Mouse (Mus musculus): ENCODE measurements around the gene Mr1. TPM values are rescaled to one million over a fixed set of nuclear protein-coding genes. Genes with fewer than 3 reads are reported as not detected.

The Mr1 gene
- total RNA-seq (2014; rRNA removed), result 3.2 and 6.3 TPM in 2 replicates
- polyA plus RNA-seq (2012; rRNA removed), result 1.1 and 1.6 TPM in 2 replicates

GRCm38 (mm10) chr1:155146572-155146980 lies at the start of gene Mr1:
TSS of gene Mr1 (minus strand) at chr1:155146814.
- DNase-seq (ENCODE audit: extremely low read depth, low read depth, low spot score), result peak; percentile 77
- no peak for TF ChIP-seq CTCF (IDR thresholded peaks at IDR 0.05; ENCODE audit: low read depth, low read length)
- no peak for TF ChIP-seq POLR2A (IDR thresholded peaks at IDR 0.05; ENCODE audit: extremely low read depth, insufficient read depth, low read length)
- H3K79me2 ChIP-seq (ENCODE audit: control insufficient read depth, insufficient read depth, low read length), result no peaks in the 10 kb centered on the region; the same call in 1 of the 2 replicates
- H3K27ac ChIP-seq (replicated peaks; ENCODE audit: insufficient read depth, low read depth, low read length), result peak within 1 kb of the TSS; percentile 65
- no peaks in the 10 kb centered on the region for H3K27me3 ChIP-seq (ENCODE audit: control insufficient read depth, insufficient read depth, low read length)
- peak within 1 kb of the TSS; percentile 76 for H3K4me3 ChIP-seq (ENCODE audit: insufficient read depth, low read depth, low read length)
- peak within 1 kb of the TSS; percentile 73 for H3K9ac ChIP-seq (ENCODE audit: low read depth, low read length)
- WGBS, result 25% methylated on average over 8 of the region's 8 CpGs
- no peaks in the 10 kb centered on the region; the same call in 1 of the 2 replicates for H3K4me1 ChIP-seq (ENCODE audit: control insufficient read depth, insufficient read depth, low read length)
- H3K36me3 ChIP-seq (ENCODE audit: control insufficient read depth, insufficient read depth, low read length), result no peaks in the 10 kb centered on the region

GRCm38 (mm10) chr1:155192805-155193368 lies 46.3 kb upstream of the Mr1 start:
- Histone ChIP-seq H3K9ac (ENCODE audit: low read depth, low read length) (no peak overlapping the region), H3K4me3 (ENCODE audit: insufficient read depth, low read depth, low read length) (no peak overlapping the region), H3K27me3 (ENCODE audit: control insufficient read depth, insufficient read depth, low read length) (no peaks in the 10 kb centered on the region), H3K36me3 (ENCODE audit: control insufficient read depth, insufficient read depth, low read length) (peaks cover 12% of the 10 kb centered on the region), H3K27ac (replicated peaks; ENCODE audit: insufficient read depth, low read depth, low read length) (no peak overlapping the region), H3K4me1 (ENCODE audit: control insufficient read depth, insufficient read depth, low read length) (no peaks in the 10 kb centered on the region), H3K79me2 (ENCODE audit: control insufficient read depth, insufficient read depth, low read length) (no peaks in the 10 kb centered on the region)
- 90% methylated on average over 15 of the region's 15 CpGs for whole genome bisulfite sequencing
- TF ChIP-seq CTCF (IDR thresholded peaks at IDR 0.05; ENCODE audit: low read depth, low read length) (no peak), POLR2A (IDR thresholded peaks at IDR 0.05; ENCODE audit: extremely low read depth, insufficient read depth, low read length) (no peak)
- no peak for DNase-seq (ENCODE audit: extremely low read depth, low read depth, low spot score)

GRCm38 (mm10) chr1:155191671-155192070 lies 45.1 kb upstream of the Mr1 start:
- Histone ChIP-seq H3K4me1 (ENCODE audit: control insufficient read depth, insufficient read depth, low read length) (no peaks in the 10 kb centered on the region), H3K9ac (ENCODE audit: low read depth, low read length) (no peak overlapping the region), H3K36me3 (ENCODE audit: control insufficient read depth, insufficient read depth, low read length) (peaks cover 16% of the 10 kb centered on the region), H3K79me2 (ENCODE audit: control insufficient read depth, insufficient read depth, low read length) (no peaks in the 10 kb centered on the region), H3K27ac (replicated peaks; ENCODE audit: insufficient read depth, low read depth, low read length) (no peak overlapping the region), H3K27me3 (ENCODE audit: control insufficient read depth, insufficient read depth, low read length) (no peaks in the 10 kb centered on the region), H3K4me3 (ENCODE audit: insufficient read depth, low read depth, low read length) (no peak overlapping the region)
- DNase-seq (ENCODE audit: extremely low read depth, low read depth, low spot score), result no peak
- TF ChIP-seq CTCF (IDR thresholded peaks at IDR 0.05; ENCODE audit: low read depth, low read length), result no peak
- no peak for TF ChIP-seq POLR2A (IDR thresholded peaks at IDR 0.05; ENCODE audit: extremely low read depth, insufficient read depth, low read length)
- 86% methylated on average over 2 of the region's 2 CpGs for WGBS

- DNase-seq (ENCODE audit: extremely low read depth, low read depth, low spot score), result no peak
- Histone ChIP-seq H3K36me3 (ENCODE audit: control insufficient read depth, insufficient read depth, low read length) (peaks cover 19% of the 10 kb centered on the region), H3K79me2 (ENCODE audit: control insufficient read depth, insufficient read depth, low read length) (no peaks in the 10 kb centered on the region), H3K27me3 (ENCODE audit: control insufficient read depth, insufficient read depth, low read length) (no peaks in the 10 kb centered on the region), H3K4me3 (ENCODE audit: insufficient read depth, low read depth, low read length) (no peak overlapping the region), H3K27ac (replicated peaks; ENCODE audit: insufficient read depth, low read depth, low read length) (no peak overlapping the region), H3K9ac (ENCODE audit: low read depth, low read length) (no peak overlapping the region), H3K4me1 (ENCODE audit: control insufficient read depth, insufficient read depth, low read length) (no peaks in the 10 kb centered on the region)
- 93% methylated on average over 8 of the region's 8 CpGs for WGBS
- TF ChIP-seq CTCF (IDR thresholded peaks at IDR 0.05; ENCODE audit: low read depth, low read length) (no peak), POLR2A (IDR thresholded peaks at IDR 0.05; ENCODE audit: extremely low read depth, insufficient read depth, low read length) (no peak)
These were observed 44.6 kb upstream of the Mr1 start for GRCm38 (mm10) chr1:155191219-155191618.

GRCm38 (mm10) chr1:155188656-155189055 lies 42.0 kb upstream of the Mr1 start:
- WGBS, result 96% methylated on average over 4 of the region's 4 CpGs
- TF ChIP-seq CTCF (IDR thresholded peaks at IDR 0.05; ENCODE audit: low read depth, low read length) (no peak), POLR2A (IDR thresholded peaks at IDR 0.05; ENCODE audit: extremely low read depth, insufficient read depth, low read length) (no peak)
- DNase-seq (ENCODE audit: extremely low read depth, low read depth, low spot score), result no peak

GRCm38 (mm10) chr1:155184191-155184590 lies 37.6 kb upstream of the Mr1 start:
- H3K27ac ChIP-seq (replicated peaks; ENCODE audit: insufficient read depth, low read depth, low read length), result no peak overlapping the region
- no peak overlapping the region for H3K4me3 ChIP-seq (ENCODE audit: insufficient read depth, low read depth, low read length)
- TF ChIP-seq POLR2A (IDR thresholded peaks at IDR 0.05; ENCODE audit: extremely low read depth, insufficient read depth, low read length), result no peak
- no peak for TF ChIP-seq CTCF (IDR thresholded peaks at IDR 0.05; ENCODE audit: low read depth, low read length)
- no peak for DNase-seq (ENCODE audit: extremely low read depth, low read depth, low spot score)
- no peak overlapping the region for H3K9ac ChIP-seq (ENCODE audit: low read depth, low read length)
- H3K4me1 ChIP-seq (ENCODE audit: control insufficient read depth, insufficient read depth, low read length), result no peaks in the 10 kb centered on the region
- 96% methylated on average over 3 of the region's 3 CpGs for WGBS
- H3K79me2 ChIP-seq (ENCODE audit: control insufficient read depth, insufficient read depth, low read length), result no peaks in the 10 kb centered on the region
- no peaks in the 10 kb centered on the region for H3K27me3 ChIP-seq (ENCODE audit: control insufficient read depth, insufficient read depth, low read length)
- H3K36me3 ChIP-seq (ENCODE audit: control insufficient read depth, insufficient read depth, low read length), result peaks cover 17% of the 10 kb centered on the region

More at GRCm38 (mm10) chr1:155188656-155189055, 42.0 kb upstream of the Mr1 start:
- no peaks in the 10 kb centered on the region for H3K27me3 ChIP-seq (ENCODE audit: control insufficient read depth, insufficient read depth, low read length)
- H3K27ac ChIP-seq (replicated peaks; ENCODE audit: insufficient read depth, low read depth, low read length), result no peak overlapping the region
- no peaks in the 10 kb centered on the region for H3K4me1 ChIP-seq (ENCODE audit: control insufficient read depth, insufficient read depth, low read length)
- H3K36me3 ChIP-seq (ENCODE audit: control insufficient read depth, insufficient read depth, low read length), result peaks cover 21% of the 10 kb centered on the region
- H3K79me2 ChIP-seq (ENCODE audit: control insufficient read depth, insufficient read depth, low read length), result no peaks in the 10 kb centered on the region
- no peak overlapping the region for H3K9ac ChIP-seq (ENCODE audit: low read depth, low read length)
- no peak overlapping the region for H3K4me3 ChIP-seq (ENCODE audit: insufficient read depth, low read depth, low read length)

Data from liver, adult 2 months (tissue).